Mouse (Mus musculus): ENCODE results near the gene Endou. TPM values are rescaled to one million over a fixed set of nuclear protein-coding genes. Genes with fewer than 3 reads are reported as not detected.

The Endou gene
- polyA plus RNA-seq, 1 experiment from 2014 or later, result 0.19 TPM

DNA sequence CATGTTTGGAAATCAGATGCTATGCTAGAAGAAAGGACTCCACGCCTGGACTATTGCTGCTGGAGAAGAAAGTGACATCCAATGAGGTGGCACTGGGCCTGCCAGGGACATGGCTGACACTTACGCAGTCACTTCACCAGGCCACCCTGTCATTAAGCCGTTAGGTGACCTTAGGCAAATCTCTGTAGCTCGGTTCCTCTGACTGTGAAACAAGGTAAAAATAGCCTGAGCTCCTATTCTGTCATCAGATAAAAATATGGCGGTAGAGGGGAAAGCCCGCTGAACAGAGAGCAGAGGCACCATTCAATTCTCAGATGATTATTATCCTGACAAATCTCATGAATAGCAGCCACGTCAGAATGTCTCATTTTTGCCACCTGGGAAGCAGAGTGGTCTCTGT is 10.9 kb upstream of the Endou start:
- H3K27ac ChIP-seq (replicated peaks in 1 of 2; ENCODE audit: control insufficient read depth in 1 of 2, insufficient read depth in 1 of 2, low read depth in 2 of 2, low read length in 2 of 2), result peak overlapping the region; percentile 68 to 75
- H3K4me2 ChIP-seq (ENCODE audit: low read length), result no peak overlapping the region
- H3K4me1 ChIP-seq (ENCODE audit: control insufficient read depth in 2 of 2, insufficient read depth in 2 of 2, low read length in 2 of 2), result peaks cover 36 to 37% of the 10 kb centered on the region in 2 experiments
- H3K36me3 ChIP-seq (ENCODE audit: control insufficient read depth, insufficient read depth, low read length), result peaks cover 15% of the 10 kb centered on the region
- WGBS, result 26% methylated on average over 7 of the region's 7 CpGs
- no peaks in the 10 kb centered on the region for H3K27me3 ChIP-seq (ENCODE audit: control insufficient read depth, insufficient read depth, low read length)
- ATAC-seq (ENCODE audit: insufficient number of reproducible peaks, insufficient read depth, low FRiP score, low read depth), result no peak
- H3K9me3 ChIP-seq (ENCODE audit: control insufficient read depth, low read length), result no peaks in the 10 kb centered on the region
- H3K4me3 ChIP-seq (ENCODE audit: control insufficient read depth in 1 of 2, insufficient read depth in 1 of 2, low read depth in 1 of 2, low read length in 2 of 2), result no peak overlapping the region
- peak overlapping the region; percentile 13; the same call in 1 of the 2 replicates for H3K9ac ChIP-seq (ENCODE audit: low read length)

DNA sequence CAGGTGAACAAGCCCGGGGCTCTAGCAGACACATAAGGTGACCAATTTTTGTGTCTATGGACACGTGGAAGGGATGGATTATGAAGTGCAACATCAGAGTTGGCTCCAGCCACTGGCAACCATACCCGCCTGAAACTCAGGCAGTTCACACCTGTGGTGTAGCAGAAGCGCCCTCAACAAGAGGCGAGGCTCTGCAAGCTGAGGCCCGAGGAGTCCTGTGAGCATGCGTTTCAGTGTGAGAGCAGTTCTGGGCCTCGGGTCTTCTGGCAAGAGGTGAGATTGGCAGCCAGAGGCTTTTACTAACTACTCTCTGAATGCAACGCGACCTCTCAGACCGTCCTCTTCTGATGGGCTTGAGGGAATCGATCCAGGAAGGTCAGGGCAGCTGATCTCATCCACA is 10.5 kb upstream of the Endou start:
- Histone ChIP-seq H3K36me3 (ENCODE audit: control insufficient read depth, insufficient read depth, low read length) (peaks cover 11% of the 10 kb centered on the region), H3K27me3 (ENCODE audit: control insufficient read depth, insufficient read depth, low read length) (no peaks in the 10 kb centered on the region), H3K4me2 (ENCODE audit: low read length) (no peak overlapping the region), H3K4me1 (ENCODE audit: control insufficient read depth in 2 of 2, insufficient read depth in 2 of 2, low read length in 2 of 2) (peaks cover 34 to 35% of the 10 kb centered on the region in 2 experiments), H3K9me3 (ENCODE audit: control insufficient read depth, low read length) (no peaks in the 10 kb centered on the region), H3K9ac (ENCODE audit: low read length) (0 out of 2 replicates have a peak overlapping the region, but pooled peaks have one; percentile 13), H3K4me3 (ENCODE audit: control insufficient read depth in 1 of 2, insufficient read depth in 1 of 2, low read depth in 1 of 2, low read length in 2 of 2) (no peak overlapping the region), H3K27ac (replicated peaks in 1 of 2; ENCODE audit: control insufficient read depth in 1 of 2, insufficient read depth in 1 of 2, low read depth in 2 of 2, low read length in 2 of 2) (peak overlapping the region; percentile 68 to 75; a peak in 3 of 4 replicates)
- 71% methylated on average over 12 of the region's 12 CpGs for WGBS
- ATAC-seq (ENCODE audit: insufficient number of reproducible peaks, insufficient read depth, low FRiP score, low read depth), result no peak

DNA sequence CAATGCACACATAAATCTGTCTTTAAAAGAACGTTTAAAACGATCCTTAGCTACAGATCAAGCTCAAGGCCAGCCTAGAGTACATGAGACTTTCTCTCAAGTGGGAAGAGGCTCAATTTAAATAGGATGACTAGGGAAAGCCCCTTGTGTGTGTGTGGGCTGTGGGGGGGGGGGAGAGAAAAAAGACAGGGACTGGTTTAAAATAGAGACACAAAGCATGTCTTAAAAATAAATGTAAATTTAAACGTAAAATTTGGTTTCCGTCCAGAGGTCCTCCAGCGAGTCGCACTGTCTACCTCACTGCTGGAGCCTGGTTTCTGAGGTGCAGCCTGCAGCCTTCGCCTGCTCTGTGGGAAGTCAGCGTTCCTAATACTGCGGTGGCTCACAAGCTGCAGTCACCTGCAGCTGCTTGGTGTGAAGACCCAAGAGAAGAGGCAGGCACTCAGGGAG is 9.2 kb upstream of the Endou start:
- Histone ChIP-seq H3K9me3 (ENCODE audit: control insufficient read depth, low read length) (no peaks in the 10 kb centered on the region), H3K27ac (replicated peaks in 1 of 2; ENCODE audit: control insufficient read depth in 1 of 2, insufficient read depth in 1 of 2, low read depth in 2 of 2, low read length in 2 of 2) (no peak overlapping the region), H3K4me2 (ENCODE audit: low read length) (no peak overlapping the region), H3K4me1 (ENCODE audit: control insufficient read depth in 2 of 2, insufficient read depth in 2 of 2, low read length in 2 of 2) (peaks cover 27 to 28% of the 10 kb centered on the region in 2 experiments), H3K4me3 (ENCODE audit: control insufficient read depth in 1 of 2, insufficient read depth in 1 of 2, low read depth in 1 of 2, low read length in 2 of 2) (no peak overlapping the region), H3K9ac (ENCODE audit: low read length) (no peak overlapping the region), H3K27me3 (ENCODE audit: control insufficient read depth, insufficient read depth, low read length) (no peaks in the 10 kb centered on the region), H3K36me3 (ENCODE audit: control insufficient read depth, insufficient read depth, low read length) (0 out of 2 replicates have a peak, but pooled peaks cover 2% of the 10 kb centered on the region)
- ATAC-seq (ENCODE audit: insufficient number of reproducible peaks, insufficient read depth, low FRiP score, low read depth), result no peak
- WGBS, result 87% methylated on average over 9 of the region's 9 CpGs

DNA sequence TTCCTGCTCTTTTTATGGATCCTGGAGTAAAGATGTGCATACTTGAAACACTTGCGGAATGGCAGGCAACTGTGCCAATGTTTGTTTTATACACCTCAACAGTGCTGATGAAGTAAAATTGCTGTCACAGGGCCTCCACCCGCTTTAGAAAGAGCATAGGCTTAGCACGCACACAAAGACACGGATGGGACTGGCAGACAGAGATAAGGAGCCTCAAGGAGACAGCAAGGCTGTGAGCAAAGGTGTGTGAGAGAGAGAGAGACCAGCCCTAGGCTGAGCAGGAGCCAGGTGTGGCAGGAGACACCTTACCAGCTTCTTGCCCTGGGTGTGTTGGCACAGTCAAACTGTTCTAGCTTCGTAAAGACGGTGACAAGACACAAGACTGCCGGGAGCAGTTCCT is 7.8 kb upstream of the Endou start:
- Histone ChIP-seq H3K9ac (ENCODE audit: low read length) (no peak overlapping the region), H3K36me3 (ENCODE audit: control insufficient read depth, insufficient read depth, low read length) (no peaks in the 10 kb centered on the region), H3K4me3 (ENCODE audit: control insufficient read depth in 1 of 2, insufficient read depth in 1 of 2, low read depth in 1 of 2, low read length in 2 of 2) (no peak overlapping the region), H3K27ac (replicated peaks in 1 of 2; ENCODE audit: control insufficient read depth in 1 of 2, insufficient read depth in 1 of 2, low read depth in 2 of 2, low read length in 2 of 2) (no peak overlapping the region), H3K4me2 (ENCODE audit: low read length) (no peak overlapping the region), H3K27me3 (ENCODE audit: control insufficient read depth, insufficient read depth, low read length) (no peaks in the 10 kb centered on the region), H3K4me1 (ENCODE audit: control insufficient read depth in 2 of 2, insufficient read depth in 2 of 2, low read length in 2 of 2) (peaks cover 18 to 20% of the 10 kb centered on the region in 2 experiments), H3K9me3 (ENCODE audit: control insufficient read depth, low read length) (no peaks in the 10 kb centered on the region)
- WGBS, result 81% methylated on average over 7 of the region's 7 CpGs
- no peak for ATAC-seq (ENCODE audit: insufficient number of reproducible peaks, insufficient read depth, low FRiP score, low read depth)

DNA sequence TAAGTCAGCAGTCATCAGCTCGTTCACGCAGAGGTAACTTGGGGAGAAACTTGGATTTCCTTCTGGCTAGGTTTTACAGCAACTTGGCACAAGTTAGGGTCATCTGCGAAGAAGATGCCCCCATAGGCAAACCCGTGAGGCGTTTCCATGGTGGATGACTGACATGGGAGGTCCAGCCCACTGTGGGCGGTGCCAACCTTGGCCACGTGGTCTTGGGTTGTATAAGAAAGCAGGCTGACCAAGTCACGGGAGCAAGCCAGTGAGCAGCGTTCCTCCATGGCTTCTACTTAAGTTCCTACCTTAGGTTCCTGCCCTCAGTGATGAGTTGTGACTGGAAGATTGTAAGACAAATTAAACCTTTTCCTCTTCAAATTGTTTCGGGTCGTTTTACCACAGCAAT is 849 bp upstream of the Endou start:
- no peak for ATAC-seq (ENCODE audit: insufficient number of reproducible peaks, insufficient read depth, low FRiP score, low read depth)
- Histone ChIP-seq H3K27ac (replicated peaks in 1 of 2; ENCODE audit: control insufficient read depth in 1 of 2, insufficient read depth in 1 of 2, low read depth in 2 of 2, low read length in 2 of 2) (no peak overlapping the region), H3K9ac (ENCODE audit: low read length) (no peak overlapping the region), H3K4me1 (ENCODE audit: control insufficient read depth in 2 of 2, insufficient read depth in 2 of 2, low read length in 2 of 2) (peaks cover 4 to 8% of the 10 kb centered on the region in 2 experiments; a peak in 1 of 4 replicates), H3K27me3 (ENCODE audit: control insufficient read depth, insufficient read depth, low read length) (no peaks in the 10 kb centered on the region), H3K36me3 (ENCODE audit: control insufficient read depth, insufficient read depth, low read length) (no peaks in the 10 kb centered on the region), H3K9me3 (ENCODE audit: control insufficient read depth, low read length) (0 out of 2 replicates have a peak, but pooled peaks cover 3% of the 10 kb centered on the region), H3K4me2 (ENCODE audit: low read length) (no peak overlapping the region), H3K4me3 (ENCODE audit: control insufficient read depth in 1 of 2, insufficient read depth in 1 of 2, low read depth in 1 of 2, low read length in 2 of 2) (no peak overlapping the region)
- WGBS, result 86% methylated on average over 11 of the region's 11 CpGs

DNA sequence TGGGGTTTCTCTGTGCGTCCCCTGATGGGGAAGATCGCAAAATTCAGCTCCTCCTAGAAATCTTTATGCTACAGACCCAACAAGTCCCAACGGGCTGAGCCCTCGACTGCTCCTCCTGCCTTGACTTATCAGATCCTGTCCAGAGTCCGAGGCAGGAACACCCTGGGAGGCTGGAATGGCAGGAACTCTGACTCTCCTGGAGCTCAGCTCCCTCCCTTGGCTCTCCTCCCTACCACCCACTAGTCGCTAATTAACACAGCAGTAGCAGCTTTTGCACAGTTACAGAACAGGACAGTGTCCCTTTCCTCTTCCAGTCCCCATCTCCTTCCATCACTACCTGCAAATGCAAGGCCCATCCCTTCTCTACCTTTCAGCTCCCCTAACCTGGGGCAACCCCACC is 774 bp downstream of the Endou start:
- no peak for ATAC-seq (ENCODE audit: insufficient number of reproducible peaks, insufficient read depth, low FRiP score, low read depth)
- 41% methylated on average over 6 of the region's 6 CpGs for WGBS
- H3K4me2 ChIP-seq (ENCODE audit: low read length), result no peak overlapping the region
- H3K4me3 ChIP-seq (ENCODE audit: control insufficient read depth in 1 of 2, insufficient read depth in 1 of 2, low read depth in 1 of 2, low read length in 2 of 2), result no peak overlapping the region
- no peaks in the 10 kb centered on the region for H3K36me3 ChIP-seq (ENCODE audit: control insufficient read depth, insufficient read depth, low read length)
- no peak overlapping the region for H3K9ac ChIP-seq (ENCODE audit: low read length)
- H3K27ac ChIP-seq (replicated peaks in 1 of 2; ENCODE audit: control insufficient read depth in 1 of 2, insufficient read depth in 1 of 2, low read depth in 2 of 2, low read length in 2 of 2), result no peak overlapping the region
- H3K4me1 ChIP-seq (ENCODE audit: control insufficient read depth in 2 of 2, insufficient read depth in 2 of 2, low read length in 2 of 2), result peaks cover 4 to 8% of the 10 kb centered on the region in 2 experiments; a peak in 1 of 4 replicates
- no peaks in the 10 kb centered on the region for H3K27me3 ChIP-seq (ENCODE audit: control insufficient read depth, insufficient read depth, low read length)
- H3K9me3 ChIP-seq (ENCODE audit: control insufficient read depth, low read length), result 0 out of 2 replicates have a peak, but pooled peaks cover 3% of the 10 kb centered on the region

DNA sequence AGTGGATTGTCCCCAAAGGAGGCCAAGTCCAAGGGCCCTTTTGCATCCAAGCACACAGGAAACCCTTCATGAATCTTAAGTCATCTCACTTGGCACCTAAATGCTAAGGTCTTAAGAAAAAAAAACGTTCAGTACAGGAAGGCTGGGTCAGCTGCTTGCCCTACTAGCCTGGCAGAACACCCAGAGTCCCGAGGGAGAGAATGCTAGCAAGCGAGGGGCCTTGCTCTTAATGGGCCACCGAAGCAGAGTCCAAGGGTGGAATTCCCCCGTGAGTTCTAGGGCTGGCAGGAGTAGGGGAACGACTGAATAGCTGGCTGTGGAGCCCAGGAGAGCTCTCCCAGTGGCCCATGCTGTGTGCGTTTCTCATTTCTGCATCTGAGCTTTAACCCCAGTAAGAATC is 2.3 kb downstream of the Endou start:
- H3K36me3 ChIP-seq (ENCODE audit: control insufficient read depth, insufficient read depth, low read length), result no peaks in the 10 kb centered on the region
- H3K4me1 ChIP-seq (ENCODE audit: control insufficient read depth in 2 of 2, insufficient read depth in 2 of 2, low read length in 2 of 2), result peaks cover 4 to 8% of the 10 kb centered on the region in 2 experiments; a peak in 1 of 4 replicates
- H3K9me3 ChIP-seq (ENCODE audit: control insufficient read depth, low read length), result 0 out of 2 replicates have a peak, but pooled peaks cover 2% of the 10 kb centered on the region
- H3K9ac ChIP-seq (ENCODE audit: low read length), result no peak overlapping the region
- H3K27me3 ChIP-seq (ENCODE audit: control insufficient read depth, insufficient read depth, low read length), result no peaks in the 10 kb centered on the region
- no peak overlapping the region for H3K27ac ChIP-seq (replicated peaks in 1 of 2; ENCODE audit: control insufficient read depth in 1 of 2, insufficient read depth in 1 of 2, low read depth in 2 of 2, low read length in 2 of 2)
- H3K4me3 ChIP-seq (ENCODE audit: control insufficient read depth in 1 of 2, insufficient read depth in 1 of 2, low read depth in 1 of 2, low read length in 2 of 2), result no peak overlapping the region
- H3K4me2 ChIP-seq (ENCODE audit: low read length), result no peak overlapping the region
- WGBS, result 60% methylated on average over 7 of the region's 7 CpGs
- ATAC-seq (ENCODE audit: insufficient number of reproducible peaks, insufficient read depth, low FRiP score, low read depth), result no peak

DNA sequence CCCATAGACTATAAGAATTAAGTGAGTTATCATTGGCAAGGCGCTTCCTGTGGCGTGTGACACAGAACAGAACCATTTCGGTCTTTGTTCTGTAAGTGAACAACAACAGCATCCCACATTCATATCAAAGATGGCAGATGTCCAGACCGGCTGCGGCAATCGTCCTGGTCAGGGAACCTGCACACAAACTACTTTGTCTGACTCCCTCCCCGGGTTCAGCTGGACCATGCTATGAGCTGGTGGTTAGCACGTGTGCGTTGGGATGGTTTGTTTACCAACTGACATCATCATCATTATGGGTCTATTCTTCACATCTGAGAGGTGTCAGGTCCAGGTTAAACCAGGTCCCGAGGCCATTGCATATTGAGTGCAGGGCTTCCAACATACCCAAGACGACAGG is 2.7 kb downstream of the Endou start:
- Histone ChIP-seq H3K9me3 (ENCODE audit: control insufficient read depth, low read length) (no peaks in the 10 kb centered on the region), H3K27me3 (ENCODE audit: control insufficient read depth, insufficient read depth, low read length) (no peaks in the 10 kb centered on the region), H3K36me3 (ENCODE audit: control insufficient read depth, insufficient read depth, low read length) (no peaks in the 10 kb centered on the region), H3K4me3 (ENCODE audit: control insufficient read depth in 1 of 2, insufficient read depth in 1 of 2, low read depth in 1 of 2, low read length in 2 of 2) (no peak overlapping the region), H3K27ac (replicated peaks in 1 of 2; ENCODE audit: control insufficient read depth in 1 of 2, insufficient read depth in 1 of 2, low read depth in 2 of 2, low read length in 2 of 2) (no peak overlapping the region), H3K4me2 (ENCODE audit: low read length) (no peak overlapping the region), H3K9ac (ENCODE audit: low read length) (no peak overlapping the region), H3K4me1 (ENCODE audit: control insufficient read depth in 2 of 2, insufficient read depth in 2 of 2, low read length in 2 of 2) (peaks cover 4 to 8% of the 10 kb centered on the region in 2 experiments; a peak in 1 of 4 replicates)
- WGBS, result 56% methylated on average over 11 of the region's 11 CpGs
- ATAC-seq (ENCODE audit: insufficient number of reproducible peaks, insufficient read depth, low FRiP score, low read depth), result no peak
